Mouse (Mus musculus) brain, embryonic 14.5 days (tissue): ENCODE measurements at regions not wholly inside any gene's neighbourhood (a gene's known extent, or its start where the extent isn't known, plus 50 kb on each side); places are given as distances from the start of the nearest gene placed in this dataset.

Experiments
- DNase-seq: peaks from one replicate; pipeline ENCODE4 v3.0.0-alpha.2; 2011; ENCODE audit warnings: low read depth
- CTCF ChIP-seq: fragments of 200-500 bp; IDR thresholded peaks from 2 replicates; pipeline ENCODE4 v1.5.1; 2012; ENCODE audit warnings: inconsistent platforms, mild to moderate bottlenecking, moderate library complexity, borderline replicate concordance; ENCODE audit not compliant: insufficient read depth, insufficient read length; ENCODE audit errors: extremely low read depth
- POLR2A ChIP-seq: fragments of 200-500 bp; IDR thresholded peaks from 2 replicates; pipeline ENCODE4 v1.6.1; 2012; ENCODE audit warnings: mild to moderate bottlenecking, inconsistent platforms, borderline replicate concordance; ENCODE audit not compliant: poor library complexity, insufficient read depth, insufficient read length, severe bottlenecking; ENCODE audit errors: extremely low read depth

- no peak for DNase-seq
- TF ChIP-seq POLR2A (no peak), CTCF (no peak)
Measured at GRCm38 (mm10) chr3:21549671-21550070, 526.8 kb upstream of the Tbl1xr1 start.

- DNase-seq, result peak; percentile 95
- TF ChIP-seq POLR2A, result no peak
- TF ChIP-seq CTCF, result no peak
Measured at GRCm38 (mm10) chr3:21553159-21553758, 523.2 kb upstream of the Tbl1xr1 start.

GRCm38 (mm10) chr3:21553859-21554258, 522.6 kb upstream of the Tbl1xr1 start:
- TF ChIP-seq POLR2A (no peak), CTCF (no peak)

GRCm38 (mm10) chr3:21557963-21558441, 518.5 kb upstream of the Tbl1xr1 start:
- DNase-seq, result peak; percentile 95
- TF ChIP-seq POLR2A, result no peak

More at GRCm38 (mm10) chr3:21553859-21554258, 522.6 kb upstream of the Tbl1xr1 start:
- no peak for DNase-seq

GRCm38 (mm10) chr3:21562771-21563312, 513.6 kb upstream of the Tbl1xr1 start:
- TF ChIP-seq CTCF (no peak), POLR2A (no peak)
- peak; percentile 75 for DNase-seq

- no peak for TF ChIP-seq CTCF
- no peak for TF ChIP-seq POLR2A
- DNase-seq, result peak; percentile 67
Measured at GRCm38 (mm10) chr3:21563454-21563853, 513.0 kb upstream of the Tbl1xr1 start.

GRCm38 (mm10) chr3:21564211-21564781, 512.2 kb upstream of the Tbl1xr1 start:
- DNase-seq, result peak; percentile 94
- TF ChIP-seq CTCF, result no peak
- no peak for TF ChIP-seq POLR2A

GRCm38 (mm10) chr3:21564847-21565485, 511.5 kb upstream of the Tbl1xr1 start:
- TF ChIP-seq POLR2A (no peak), CTCF (no peak)

GRCm38 (mm10) chr3:21569721-21570120, 506.7 kb upstream of the Tbl1xr1 start:
- DNase-seq, result no peak
- no peak for TF ChIP-seq CTCF

More at GRCm38 (mm10) chr3:21564847-21565485, 511.5 kb upstream of the Tbl1xr1 start:
- no peak for DNase-seq

GRCm38 (mm10) chr3:21578635-21579034, 497.8 kb upstream of the Tbl1xr1 start:
- DNase-seq, result no peak
- TF ChIP-seq CTCF, result no peak
- TF ChIP-seq POLR2A, result no peak

GRCm38 (mm10) chr3:21582122-21582521, 494.3 kb upstream of the Tbl1xr1 start:
- no peak for DNase-seq
- TF ChIP-seq POLR2A (no peak), CTCF (no peak)

GRCm38 (mm10) chr3:21585767-21586166, 490.7 kb upstream of the Tbl1xr1 start:
- TF ChIP-seq POLR2A (no peak), CTCF (no peak)
- DNase-seq, result no peak

GRCm38 (mm10) chr3:21606846-21607245, 469.6 kb upstream of the Tbl1xr1 start:
- TF ChIP-seq POLR2A (no peak), CTCF (no peak)
- DNase-seq, result no peak
